Mouse (Mus musculus): ENCODE results near the gene Thap2. TPM values are rescaled to one million over a fixed set of nuclear protein-coding genes. Genes with fewer than 3 reads are reported as not detected.
A peak's percentile ranks its signal among the peaks of the same experiment; 100 is the strongest.

Gene Thap2
- polyA plus RNA-seq, 1 experiment from 2014 or later, result 22.8 TPM

DNA sequence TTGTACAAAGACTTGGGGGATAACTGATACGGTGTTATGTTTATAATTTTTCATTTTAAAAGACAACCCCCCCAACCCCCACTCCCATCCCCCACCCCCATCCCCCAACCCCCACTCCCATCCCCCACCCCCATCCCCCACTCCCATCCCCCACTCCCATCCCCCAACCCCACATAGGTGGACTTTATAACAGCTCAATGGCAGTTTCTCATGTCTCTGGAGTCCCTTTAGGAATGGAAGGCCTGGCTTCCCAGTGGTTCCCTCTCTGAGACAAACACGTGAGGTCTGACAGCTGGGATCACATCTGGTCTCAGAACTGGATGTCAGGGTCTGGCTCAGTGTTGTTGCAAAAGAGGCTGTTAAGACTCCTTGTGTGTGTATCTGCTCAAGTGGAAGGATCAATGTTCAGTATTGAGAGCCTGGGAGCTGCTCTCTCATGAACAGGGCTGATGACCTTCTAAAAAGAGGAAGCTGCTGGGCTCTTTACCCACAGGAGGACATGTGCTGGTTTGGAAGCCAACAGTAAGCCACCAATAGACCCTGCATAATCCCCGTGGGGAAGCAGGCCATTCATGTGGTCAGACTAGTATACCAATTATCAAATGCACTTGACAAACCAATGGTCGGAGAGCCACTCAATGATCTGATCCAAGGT lies 41.3 kb downstream of the Thap2 start:
- H3K36me3 ChIP-seq (ENCODE audit: control insufficient read depth, insufficient read depth, low read length), result peaks cover 24% of the 10 kb centered on the region

DNA sequence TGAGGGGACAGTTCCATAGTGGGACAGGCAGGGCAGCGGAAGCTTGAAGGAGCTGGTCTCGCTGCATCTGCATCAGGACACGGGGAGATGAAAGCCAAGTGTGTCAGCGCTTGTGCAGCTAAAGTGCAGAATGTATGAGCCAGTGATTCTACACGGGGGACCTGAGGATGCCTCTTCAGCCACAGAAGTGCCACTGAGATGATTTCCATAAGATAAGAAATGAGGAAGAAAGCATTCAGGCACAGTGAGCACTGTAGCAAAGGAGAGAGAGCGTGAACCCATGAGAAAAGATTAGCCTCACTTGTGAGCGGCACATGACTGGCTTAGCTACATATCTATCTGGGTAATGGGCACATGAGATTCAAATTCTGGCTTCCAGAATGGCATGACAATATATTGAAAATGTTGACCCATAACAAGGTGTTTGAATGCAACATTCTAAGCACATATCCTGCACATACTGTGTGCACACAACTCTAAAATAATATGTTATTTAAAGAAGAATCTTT lies 44.4 kb downstream of the Thap2 start:
- WGBS, result 97% methylated on average over 7 of the region's 7 CpGs

More for the DNA sequence above, 41.3 kb downstream of the Thap2 start:
- Histone ChIP-seq H3K27me3 (ENCODE audit: control insufficient read depth, insufficient read depth, low read depth, low read length) (no peaks in the 10 kb centered on the region), H3K4me3 (ENCODE audit: low read depth, low read length) (no peak overlapping the region), H3K4me2 (ENCODE audit: low read length) (no peak overlapping the region), H3K4me1 (ENCODE audit: control insufficient read depth, insufficient read depth, low read length) (no peaks in the 10 kb centered on the region), H3K9ac (ENCODE audit: low read depth, low read length) (no peak overlapping the region), H3K9me3 (replicated peaks; ENCODE audit: control insufficient read depth, low read length, poor library complexity, severe bottlenecking) (no peaks in the 10 kb centered on the region), H3K27ac (ENCODE audit: low read length) (no peak overlapping the region)
- no peak for ATAC-seq
- 77% methylated on average over 4 of the region's 4 CpGs for WGBS

DNA sequence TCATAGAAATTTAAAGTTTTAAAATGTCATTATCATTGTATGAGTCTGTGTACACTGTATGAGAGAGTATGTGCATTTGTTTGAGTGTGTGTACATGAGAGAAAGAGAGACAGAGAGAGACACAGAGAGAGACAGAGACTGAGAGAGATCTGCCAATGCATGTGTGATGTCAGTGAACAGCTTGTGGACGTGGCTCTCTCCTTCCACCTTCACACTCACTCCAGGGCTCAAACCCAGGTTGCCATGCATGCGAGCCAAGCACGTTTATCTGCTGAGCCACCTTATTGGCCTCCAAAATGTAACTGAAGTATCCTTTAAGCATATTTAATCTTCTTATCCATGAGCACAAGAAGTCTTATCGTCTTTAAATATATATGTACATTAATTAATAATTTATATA lies 47.3 kb downstream of the Thap2 start:
- no peaks in the 10 kb centered on the region for H3K27me3 ChIP-seq (ENCODE audit: control insufficient read depth, insufficient read depth, low read depth, low read length)
- H3K27ac ChIP-seq (ENCODE audit: low read length), result no peak overlapping the region
- no peak overlapping the region for H3K9ac ChIP-seq (ENCODE audit: low read depth, low read length)
- ATAC-seq, result no peak
- no peaks in the 10 kb centered on the region for H3K4me1 ChIP-seq (ENCODE audit: control insufficient read depth, insufficient read depth, low read length)
- no peaks in the 10 kb centered on the region for H3K9me3 ChIP-seq (replicated peaks; ENCODE audit: control insufficient read depth, low read length, poor library complexity, severe bottlenecking)
- H3K36me3 ChIP-seq (ENCODE audit: control insufficient read depth, insufficient read depth, low read length), result peaks cover 9% of the 10 kb centered on the region; the same call in 1 of the 2 replicates
- H3K4me3 ChIP-seq (ENCODE audit: low read depth, low read length), result no peak overlapping the region
- WGBS, result 85% methylated on average over 4 of the region's 4 CpGs
- no peak overlapping the region for H3K4me2 ChIP-seq (ENCODE audit: low read length)

More for the DNA sequence above, 44.4 kb downstream of the Thap2 start:
- Histone ChIP-seq H3K4me1 (ENCODE audit: control insufficient read depth, insufficient read depth, low read length) (no peaks in the 10 kb centered on the region), H3K27me3 (ENCODE audit: control insufficient read depth, insufficient read depth, low read depth, low read length) (no peaks in the 10 kb centered on the region), H3K27ac (ENCODE audit: low read length) (no peak overlapping the region), H3K36me3 (ENCODE audit: control insufficient read depth, insufficient read depth, low read length) (peaks cover 15% of the 10 kb centered on the region), H3K9me3 (replicated peaks; ENCODE audit: control insufficient read depth, low read length, poor library complexity, severe bottlenecking) (no peaks in the 10 kb centered on the region), H3K4me2 (ENCODE audit: low read length) (no peak overlapping the region), H3K4me3 (ENCODE audit: low read depth, low read length) (no peak overlapping the region), H3K9ac (ENCODE audit: low read depth, low read length) (no peak overlapping the region)
- no peak for ATAC-seq

DNA sequence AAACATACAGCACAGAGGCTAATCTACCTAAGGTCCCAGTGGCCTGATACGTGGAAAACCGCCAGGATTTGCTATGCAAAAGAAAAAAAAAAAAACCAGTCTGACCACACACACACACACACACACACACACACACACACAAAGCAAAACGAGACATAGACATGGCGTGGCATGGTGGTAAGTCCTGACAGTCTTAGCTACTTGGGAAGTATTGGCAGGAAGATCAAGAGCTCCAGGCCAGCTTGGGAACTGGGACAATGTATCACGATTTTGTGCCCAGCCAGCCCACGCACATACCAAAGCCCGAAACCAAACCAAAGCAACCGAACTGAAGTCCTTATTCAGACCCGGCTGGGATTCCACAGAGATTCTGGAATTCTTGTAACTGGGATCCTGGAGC lies 50.7 kb downstream of the Thap2 start:
- ATAC-seq, result no peak
- H3K36me3 ChIP-seq (ENCODE audit: control insufficient read depth, insufficient read depth, low read length), result no peaks in the 10 kb centered on the region
- H3K4me2 ChIP-seq (ENCODE audit: low read length), result no peak overlapping the region
- H3K27me3 ChIP-seq (ENCODE audit: control insufficient read depth, insufficient read depth, low read depth, low read length), result no peaks in the 10 kb centered on the region
- H3K4me1 ChIP-seq (ENCODE audit: control insufficient read depth, insufficient read depth, low read length), result no peaks in the 10 kb centered on the region
- no peak overlapping the region for H3K27ac ChIP-seq (ENCODE audit: low read length)
- H3K9ac ChIP-seq (ENCODE audit: low read depth, low read length), result no peak overlapping the region
- no peaks in the 10 kb centered on the region for H3K9me3 ChIP-seq (replicated peaks; ENCODE audit: control insufficient read depth, low read length, poor library complexity, severe bottlenecking)
- WGBS, result 85% methylated on average over 9 of the region's 9 CpGs
- H3K4me3 ChIP-seq (ENCODE audit: low read depth, low read length), result no peak overlapping the region

DNA sequence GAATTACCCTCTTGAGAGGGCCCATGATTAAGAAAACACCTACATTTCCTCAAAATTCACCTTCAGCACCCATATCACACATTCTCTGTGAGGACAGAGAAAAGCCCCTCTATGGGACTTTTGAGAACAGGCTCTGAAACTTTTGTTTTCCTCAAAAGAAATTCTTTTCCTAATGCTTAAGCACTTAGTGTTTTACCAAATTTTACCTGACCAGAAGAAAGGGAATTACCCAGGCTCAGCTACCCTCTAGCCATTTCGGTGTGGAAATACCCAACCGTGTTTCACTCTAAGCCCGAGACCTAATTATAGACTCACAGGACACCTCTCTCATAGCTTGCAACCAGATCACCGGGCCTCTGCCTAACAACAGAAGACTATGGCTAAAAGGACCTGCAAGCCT lies 51.2 kb downstream of the Thap2 start:
- Histone ChIP-seq H3K4me1 (ENCODE audit: control insufficient read depth, insufficient read depth, low read length) (no peaks in the 10 kb centered on the region), H3K9ac (ENCODE audit: low read depth, low read length) (no peak overlapping the region), H3K27me3 (ENCODE audit: control insufficient read depth, insufficient read depth, low read depth, low read length) (no peaks in the 10 kb centered on the region), H3K4me2 (ENCODE audit: low read length) (no peak overlapping the region), H3K36me3 (ENCODE audit: control insufficient read depth, insufficient read depth, low read length) (no peaks in the 10 kb centered on the region), H3K27ac (ENCODE audit: low read length) (no peak overlapping the region), H3K4me3 (ENCODE audit: low read depth, low read length) (no peak overlapping the region), H3K9me3 (replicated peaks; ENCODE audit: control insufficient read depth, low read length, poor library complexity, severe bottlenecking) (no peaks in the 10 kb centered on the region)
- WGBS, result 86% methylated on average over 4 of the region's 4 CpGs
- no peak for ATAC-seq

DNA sequence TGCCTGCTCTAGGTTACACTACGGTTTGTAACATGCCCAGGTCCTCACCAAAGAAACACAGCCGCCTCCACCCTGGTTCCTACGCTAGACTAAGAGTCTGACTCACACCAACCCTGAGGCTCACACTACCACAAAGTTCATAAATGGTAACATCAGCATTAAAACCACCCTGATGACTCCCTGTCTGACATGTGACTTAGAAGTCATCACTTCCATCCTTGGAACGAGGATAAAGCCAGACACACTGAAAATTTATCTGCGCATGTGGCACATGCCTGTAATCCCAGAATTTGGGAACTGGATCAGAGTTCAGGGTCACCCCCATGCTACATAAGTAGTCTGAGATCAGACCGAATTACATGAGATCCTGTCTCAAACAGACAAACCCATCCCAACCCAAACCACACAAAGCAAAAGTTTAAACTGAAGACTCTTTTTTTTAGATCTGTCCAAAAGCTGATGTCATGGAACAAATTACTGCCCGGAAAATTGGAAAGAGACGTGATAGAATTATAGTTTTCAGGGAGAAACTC lies 51.8 kb downstream of the Thap2 start:
- Histone ChIP-seq H3K9ac (ENCODE audit: low read depth, low read length) (no peak overlapping the region), H3K4me1 (ENCODE audit: control insufficient read depth, insufficient read depth, low read length) (no peaks in the 10 kb centered on the region), H3K36me3 (ENCODE audit: control insufficient read depth, insufficient read depth, low read length) (no peaks in the 10 kb centered on the region), H3K4me3 (ENCODE audit: low read depth, low read length) (no peak overlapping the region), H3K27me3 (ENCODE audit: control insufficient read depth, insufficient read depth, low read depth, low read length) (no peaks in the 10 kb centered on the region), H3K27ac (ENCODE audit: low read length) (no peak overlapping the region), H3K9me3 (replicated peaks; ENCODE audit: control insufficient read depth, low read length, poor library complexity, severe bottlenecking) (no peaks in the 10 kb centered on the region), H3K4me2 (ENCODE audit: low read length) (no peak overlapping the region)
- ATAC-seq, result no peak
- 83% methylated on average over 8 of the region's 8 CpGs for WGBS

DNA sequence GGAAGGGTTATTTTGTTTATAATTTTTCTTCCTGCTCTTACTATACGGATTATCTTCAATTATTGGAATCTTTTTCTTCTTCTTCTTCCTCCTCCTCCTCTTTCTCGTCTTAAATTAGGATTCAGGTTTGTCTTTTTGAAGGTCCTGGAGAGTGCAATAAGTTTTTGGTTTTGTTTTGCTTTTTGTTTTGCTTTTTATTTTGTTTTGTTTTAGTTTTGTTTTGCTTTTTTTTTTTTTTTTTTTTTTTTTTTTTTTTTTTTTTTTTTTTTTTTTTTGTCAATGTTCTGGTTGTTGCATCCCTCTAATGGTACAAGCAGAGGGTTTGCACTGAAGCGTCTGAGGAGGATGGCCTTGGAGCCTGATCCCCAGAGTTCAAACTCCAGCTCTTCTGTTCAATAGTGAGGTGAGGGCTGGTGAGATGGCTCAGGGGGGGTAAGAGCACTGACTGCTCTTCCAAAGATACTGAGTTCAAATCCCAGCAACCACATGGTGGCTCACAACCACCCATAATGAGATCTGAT lies 55.2 kb downstream of the Thap2 start:
- ATAC-seq, result no peak
- H3K4me2 ChIP-seq (ENCODE audit: low read length), result no peak overlapping the region
- WGBS, result 89% methylated on average over 3 of the region's 3 CpGs
- no peaks in the 10 kb centered on the region for H3K36me3 ChIP-seq (ENCODE audit: control insufficient read depth, insufficient read depth, low read length)
- H3K4me3 ChIP-seq (ENCODE audit: low read depth, low read length), result no peak overlapping the region
- no peaks in the 10 kb centered on the region for H3K4me1 ChIP-seq (ENCODE audit: control insufficient read depth, insufficient read depth, low read length)
- no peaks in the 10 kb centered on the region for H3K9me3 ChIP-seq (replicated peaks; ENCODE audit: control insufficient read depth, low read length, poor library complexity, severe bottlenecking)
- H3K27ac ChIP-seq (ENCODE audit: low read length), result no peak overlapping the region
- no peaks in the 10 kb centered on the region for H3K27me3 ChIP-seq (ENCODE audit: control insufficient read depth, insufficient read depth, low read depth, low read length)
- no peak overlapping the region for H3K9ac ChIP-seq (ENCODE audit: low read depth, low read length)

DNA sequence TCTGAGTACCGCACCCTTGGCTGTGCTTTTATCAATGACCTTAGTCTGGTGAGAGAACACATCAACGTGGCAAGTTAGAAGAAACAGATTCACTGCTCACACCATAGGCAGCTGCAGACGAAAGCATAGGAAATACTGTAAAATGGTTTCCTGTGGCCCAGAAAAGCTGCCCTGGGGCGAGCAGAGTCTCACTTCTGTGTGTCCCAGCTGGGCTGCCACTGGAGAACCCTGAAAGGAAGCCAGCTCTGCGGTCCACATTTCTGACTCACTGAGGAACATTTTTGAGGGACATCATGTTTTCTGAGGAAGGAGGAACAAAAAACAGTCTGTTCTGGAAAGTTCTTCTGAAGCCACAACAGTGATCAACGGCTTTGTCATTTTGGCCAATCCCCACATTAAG lies 55.7 kb downstream of the Thap2 start:
- no peak overlapping the region for H3K27ac ChIP-seq (ENCODE audit: low read length)
- no peaks in the 10 kb centered on the region for H3K27me3 ChIP-seq (ENCODE audit: control insufficient read depth, insufficient read depth, low read depth, low read length)
- H3K9me3 ChIP-seq (replicated peaks; ENCODE audit: control insufficient read depth, low read length, poor library complexity, severe bottlenecking), result no peaks in the 10 kb centered on the region
- no peak overlapping the region for H3K4me2 ChIP-seq (ENCODE audit: low read length)
- H3K4me1 ChIP-seq (ENCODE audit: control insufficient read depth, insufficient read depth, low read length), result no peaks in the 10 kb centered on the region
- H3K9ac ChIP-seq (ENCODE audit: low read depth, low read length), result no peak overlapping the region
- H3K36me3 ChIP-seq (ENCODE audit: control insufficient read depth, insufficient read depth, low read length), result no peaks in the 10 kb centered on the region
- H3K4me3 ChIP-seq (ENCODE audit: low read depth, low read length), result no peak overlapping the region
- 80% methylated on average over 6 of the region's 6 CpGs for WGBS
- no peak for ATAC-seq

DNA sequence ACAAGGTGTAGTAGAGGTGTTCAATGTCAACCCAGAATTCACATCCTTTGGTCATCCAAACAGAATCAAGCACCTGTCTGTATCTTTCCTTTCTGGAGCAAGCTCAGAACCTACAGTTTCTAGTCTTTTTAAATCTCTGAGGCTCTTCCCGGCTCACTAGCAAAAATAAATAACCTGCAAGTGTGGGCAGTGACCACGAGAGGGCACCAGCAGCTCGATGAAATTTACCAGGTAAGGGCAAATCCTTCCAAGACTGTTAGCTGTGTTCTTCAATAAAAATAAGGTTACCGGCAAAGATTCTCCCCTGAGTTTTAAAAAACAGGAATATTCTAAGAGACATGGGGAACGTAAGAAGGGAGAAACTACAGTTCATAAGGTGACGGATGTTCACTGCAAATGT lies 60.9 kb downstream of the Thap2 start:
- WGBS, result 10% methylated on average over 6 of the region's 6 CpGs

More for the DNA sequence above, 60.9 kb downstream of the Thap2 start:
- no peaks in the 10 kb centered on the region for H3K36me3 ChIP-seq (ENCODE audit: control insufficient read depth, insufficient read depth, low read length)
- no peak overlapping the region for H3K9ac ChIP-seq (ENCODE audit: low read depth, low read length)
- no peak overlapping the region for H3K4me3 ChIP-seq (ENCODE audit: low read depth, low read length)
- H3K4me1 ChIP-seq (ENCODE audit: control insufficient read depth, insufficient read depth, low read length), result no peaks in the 10 kb centered on the region
- H3K4me2 ChIP-seq (ENCODE audit: low read length), result no peak overlapping the region
- 0 out of 2 replicates have a peak, but pooled peaks have one; percentile 14 for ATAC-seq
- no peaks in the 10 kb centered on the region for H3K27me3 ChIP-seq (ENCODE audit: control insufficient read depth, insufficient read depth, low read depth, low read length)
- H3K9me3 ChIP-seq (replicated peaks; ENCODE audit: control insufficient read depth, low read length, poor library complexity, severe bottlenecking), result no peaks in the 10 kb centered on the region
- no peak overlapping the region for H3K27ac ChIP-seq (ENCODE audit: low read length)

All from midbrain, embryonic 16.5 days (tissue).